Mouse (Mus musculus) olfactory bulb, adult 2 months (tissue): ENCODE measurements around the gene Fcrl1. TPM values are rescaled to one million over a fixed set of nuclear protein-coding genes. Genes with fewer than 3 reads are reported as not detected.
"Not testable (repeated sequence)": the region's sequence is repeated elsewhere in the genome, so short reads cannot be mapped to it uniquely, and the experiment has no call there.

ENCODE experiments used
- H3K27ac ChIP-seq: fragments of 200-500 bp; 2 replicates; pipeline ENCODE4 v1.5.1; 2012; ENCODE audit warnings: low read depth, low read length; ENCODE audit not compliant: insufficient read depth
- H3K4me1 ChIP-seq: fragments of 200-500 bp; 2 replicates; pipeline ENCODE4 v1.6.1; 2012; ENCODE audit warnings: low read length; ENCODE audit not compliant: control insufficient read depth, insufficient read depth
- H3K4me3 ChIP-seq: fragments of 200-500 bp; 2 replicates; pipeline ENCODE4 v1.5.1; 2012; ENCODE audit warnings: mild to moderate bottlenecking, low read depth, low read length, moderate library complexity; ENCODE audit not compliant: insufficient read depth
- CTCF ChIP-seq: fragments of 200-500 bp; IDR thresholded peaks from 2 replicates; pipeline ENCODE4 v1.5.1; 2012; ENCODE audit warnings: low read depth, mild to moderate bottlenecking, low read length, moderate library complexity; ENCODE audit not compliant: insufficient read depth
- POLR2A ChIP-seq: fragments of 200-500 bp; IDR thresholded peaks from 2 replicates; pipeline ENCODE4 v1.6.1; 2012; ENCODE audit warnings: mild to moderate bottlenecking, low read depth, low read length, moderate library complexity; ENCODE audit not compliant: insufficient read depth
- WGBS: fragments of 180-500 bp; shearing (Covaris S2); methylation state at CpG from one replicate; pipeline ENCODE4 v1.1.7; 2018; 5-methylcytosine and 5-hydroxymethylcytosine counted together
- polyA plus RNA-seq: library from polyadenylated mRNA; stranded (reverse); fragments of >200 nt; gene quantifications from 2 replicates; pipeline ENCODE4 v1.2.4, GENCODE M21; 2012; ENCODE audit warnings: low replicate concordance; ENCODE audit not compliant: missing spikeins, insufficient read depth, insufficient read length

Gene Fcrl1
- polyA plus RNA-seq, 1 experiment = not detected

- WGBS = 66% methylated on average over 6 of the region's 6 CpGs
- H3K27ac ChIP-seq = no peak overlapping the region
- H3K4me1 ChIP-seq = no peaks in the 10 kb centered on the region
- TF ChIP-seq CTCF (no peak), POLR2A (no peak)
- H3K4me3 ChIP-seq = no peak overlapping the region
These were observed 1.5 kb downstream of the Fcrl1 start for GRCm38 (mm10) chr3:87377719-87378118.

GRCm38 (mm10) chr3:87379641-87380315, 3.6 kb downstream of the Fcrl1 start:
- H3K4me3 ChIP-seq, H3K4me1 ChIP-seq, H3K27ac ChIP-seq: not testable (repeated sequence)
- 96% methylated on average over 2 of the region's 2 CpGs for WGBS

- Histone ChIP-seq H3K27ac (no peak overlapping the region), H3K4me1 (no peaks in the 10 kb centered on the region), H3K4me3 (no peak overlapping the region)
- TF ChIP-seq POLR2A (no peak), CTCF (no peak)
- 56% methylated on average over 7 of the region's 7 CpGs for WGBS
These were observed 5.9 kb downstream of the Fcrl1 start for GRCm38 (mm10) chr3:87381806-87382712.

- Histone ChIP-seq H3K27ac (no peak overlapping the region), H3K4me1 (no peaks in the 10 kb centered on the region), H3K4me3 (no peak overlapping the region)
- 83% methylated on average over 3 of the region's 3 CpGs for WGBS
- TF ChIP-seq CTCF (no peak), POLR2A (no peak)
These were observed 7.1 kb downstream of the Fcrl1 start for GRCm38 (mm10) chr3:87383308-87383707.

GRCm38 (mm10) chr3:87385105-87385504, 8.9 kb downstream of the Fcrl1 start:
- no peak overlapping the region for H3K27ac ChIP-seq
- no peaks in the 10 kb centered on the region for H3K4me1 ChIP-seq
- no peak overlapping the region for H3K4me3 ChIP-seq
- WGBS = 84% methylated on average over 9 of the region's 9 CpGs
- TF ChIP-seq POLR2A (no peak), CTCF (no peak)

- no peak for TF ChIP-seq CTCF
- TF ChIP-seq POLR2A = no peak
- WGBS = 84% methylated on average over 1 of the region's 1 CpGs
- Histone ChIP-seq H3K4me3 (no peak overlapping the region), H3K4me1 (no peaks in the 10 kb centered on the region), H3K27ac (no peak overlapping the region)
These were observed 14.7 kb downstream of the Fcrl1 start for GRCm38 (mm10) chr3:87390935-87391334.

- Histone ChIP-seq H3K27ac (no peak overlapping the region), H3K4me1 (no peaks in the 10 kb centered on the region), H3K4me3 (no peak overlapping the region)
- 73% methylated on average over 4 of the region's 4 CpGs for WGBS
- no peak for TF ChIP-seq CTCF
- no peak for TF ChIP-seq POLR2A
These were observed 22.6 kb downstream of the Fcrl1 start for GRCm38 (mm10) chr3:87398809-87399208.

- WGBS = 90% methylated on average over 4 of the region's 4 CpGs
- TF ChIP-seq POLR2A = no peak
- TF ChIP-seq CTCF = no peak
- Histone ChIP-seq H3K4me1 (no peaks in the 10 kb centered on the region), H3K4me3 (no peak overlapping the region), H3K27ac (no peak overlapping the region)
These were observed 23.7 kb downstream of the Fcrl1 start for GRCm38 (mm10) chr3:87399906-87400305.

- no peak for TF ChIP-seq POLR2A
- TF ChIP-seq CTCF = no peak
- H3K4me1 ChIP-seq = no peaks in the 10 kb centered on the region
- no peak overlapping the region for H3K27ac ChIP-seq
- WGBS = 75% methylated on average over 5 of the region's 5 CpGs
- H3K4me3 ChIP-seq = no peak overlapping the region
These were observed 25.1 kb downstream of the Fcrl1 start for GRCm38 (mm10) chr3:87401321-87401720.
